In the genomic region with DNA sequence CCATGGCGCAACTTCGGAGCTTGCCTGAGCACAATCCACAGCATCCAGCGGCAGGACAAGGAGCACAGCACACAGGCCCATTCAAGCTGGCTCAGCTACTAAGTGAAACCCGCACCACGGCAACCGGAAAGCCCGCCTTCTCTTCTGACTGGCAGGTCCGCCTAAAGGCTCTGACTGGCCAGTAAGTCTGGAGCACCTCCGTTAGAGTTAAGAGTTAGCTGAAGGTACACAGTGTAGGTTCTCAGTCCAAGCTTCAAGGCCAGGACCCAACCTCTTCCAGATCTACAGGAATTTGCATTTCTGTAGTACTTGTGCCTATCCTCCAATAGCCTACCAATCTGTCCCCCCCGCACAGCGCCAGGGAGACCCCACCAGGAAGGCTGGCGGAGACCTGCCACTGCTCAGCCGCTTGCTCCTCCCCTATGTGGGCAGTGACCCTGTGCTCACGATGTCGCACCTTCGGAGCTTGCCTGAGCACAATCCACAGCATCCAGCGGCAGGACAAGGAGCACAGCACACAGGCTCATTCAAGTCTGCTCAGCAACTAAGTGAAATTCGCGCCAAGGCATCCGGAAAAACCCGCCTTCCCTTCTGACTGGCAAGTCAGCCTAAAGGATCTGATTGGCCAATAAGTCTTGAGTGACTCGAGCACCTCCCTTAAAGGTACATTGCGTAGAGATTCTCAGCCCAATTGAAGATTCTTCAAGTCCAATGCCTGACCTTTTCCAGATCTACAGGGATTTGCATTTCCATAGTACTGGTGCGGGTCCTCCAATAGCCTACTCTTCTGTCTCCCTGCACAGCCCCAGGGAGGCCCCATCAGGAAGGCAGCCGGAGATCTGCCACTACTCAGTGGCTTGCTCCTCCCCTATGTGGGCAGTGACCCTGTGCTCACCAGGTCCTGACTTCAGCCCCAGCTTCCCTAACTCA, we compare ENCODE assay signal across 8 mouse cellular contexts. TPM values are rescaled to one million over a fixed set of nuclear protein-coding genes. Genes with fewer than 3 reads are reported as not detected.
DNase-seq lines count a peak whose midpoint lies in the region; ATAC-seq lines count a peak whose summit lies in the region.
"Not testable (repeated sequence)": the region's sequence is repeated elsewhere in the genome, so short reads cannot be mapped to it uniquely, and the experiment has no call there.

A gene (minus strand): TSS at position 562 of the 930 bp plus-strand sequence.

- DNase-seq in adrenal gland, adult 18-20 months (ENCODE audit: low spot score in 2 of 2): peak; percentile 73
- peak; percentile 92 for DNase-seq in embryo, embryonic 11 days
- DNase-seq in gastrocnemius, postnatal 25 days: peak; percentile 82
- DNase-seq in intestine, embryonic 14.5 days (ENCODE audit: low spot score): peak; percentile 92
- peak; percentile 80 to 83 for DNase-seq in left cerebral cortex, postnatal 14 days (ENCODE audit: low spot score in 2 of 2)
- DNase-seq in mesoderm, embryonic 11.5 days (ENCODE audit: low read depth, low spot score): peak; percentile 77
- DNase-seq in right cerebral cortex, postnatal 36 days (ENCODE audit: low spot score in 2 of 2): peak; percentile 79 to 82
- DNase-seq in yolk sac, embryonic 10.5 days (ENCODE audit: low spot score): peak; percentile 88

- peak within 1 kb of the TSS; percentile 59 for H3K9ac ChIP-seq in intestine, embryonic 14.5 days (ENCODE audit: low read length)

- ATAC-seq in intestine, embryonic 14.5 days (replicated peaks; ENCODE audit: low FRiP score, low TSS enrichment, low read depth): peak; percentile 96

- H3K4me3 ChIP-seq in intestine, embryonic 14.5 days (ENCODE audit: low read depth, low read length): peak within 1 kb of the TSS; percentile 70

- peak within 1 kb of the TSS; percentile 80 for H3K27ac ChIP-seq in intestine, embryonic 14.5 days (ENCODE audit: low read depth)

- H3K9me3 ChIP-seq in intestine, embryonic 14.5 days (ENCODE audit: control insufficient read depth, low read length): not testable (repeated sequence)

- not testable (repeated sequence) for H3K4me1 ChIP-seq in intestine, embryonic 14.5 days (replicated peaks; ENCODE audit: control insufficient read depth, insufficient read depth, low read length)

- H3K36me3 ChIP-seq in intestine, embryonic 14.5 days (ENCODE audit: control insufficient read depth, insufficient read depth, low read length): not testable (repeated sequence)

- not testable (repeated sequence) for H3K27me3 ChIP-seq in intestine, embryonic 14.5 days (replicated peaks; ENCODE audit: control insufficient read depth, insufficient read depth, low read length)

- H3K4me2 ChIP-seq in intestine, embryonic 14.5 days (ENCODE audit: low read length): peak within 1 kb of the TSS; percentile 55

- under 1% methylated on average over 25 of the region's 25 CpGs for WGBS in intestine, embryonic 14.5 days

- intact Hi-C loops in left cerebral cortex, postnatal 14 days (cut with DNase I): not testable (repeated sequence)

RNA-seq across cellular contexts. Expression of the gene that starts here (rescaled TPM):
- total RNA-seq in adrenal gland, adult 18-20 months (2021): 1 to 10 TPM; 6.4 to 9.4 TPM
- 1 to 10 TPM; 2.5 to 3.1 TPM for total RNA-seq in gastrocnemius, postnatal 25 days (2021)
- 21.4 and 24.9 TPM in 2 replicates for polyA plus RNA-seq in intestine, embryonic 14.5 days (2014; fragmentation: Nextera tagmentation; extraction: Ambion mirVana)
- total RNA-seq in left cerebral cortex, postnatal 14 days (2021): 1 to 10 TPM; 8.1 to 8.5 TPM

Comparison
In these comparisons a context has a peak if more than half of its experiments do, and no peak if none do; other contexts are left out.
1. Peak in every context shown above with its lines: DNase-seq, ATAC-seq, H3K4me3 ChIP-seq and H3K27ac ChIP-seq.